In genomic region chr2:132946976-132947375, GRCm38 (mm10) we compare ENCODE assay signal across 13 mouse cellular contexts. TPM values are rescaled to one million over a fixed set of nuclear protein-coding genes. Genes with fewer than 3 reads are reported as not detected.
"Had no signal": no experiment of that assay in that cellular context is flagged by ENCODE, and none has a peak within 500 bp of the region (broad histone marks: within the 10 kb centered on the region; RNA-seq: fewer than 3 reads in every experiment).

No protein-coding gene starts in this region.

- H3K9me3 ChIP-seq: hindbrain, embryonic 15.5 days; limb, embryonic 13.5 days; midbrain, embryonic 13.5 days had no signal

- DNase-seq: layer of hippocampus, adult 9-11 months; left cerebral cortex, postnatal 4 days; lung, adult 18-20 months; right cerebral cortex, adult 18-20 months; right cerebral cortex, postnatal 25 days; thymus, postnatal 4 days had no signal

- H3K36me3 ChIP-seq: hindbrain, embryonic 15.5 days; limb, embryonic 13.5 days; midbrain, embryonic 13.5 days had no signal

- H3K27ac ChIP-seq: hindbrain, embryonic 15.5 days; limb, embryonic 13.5 days; liver, embryonic 14.5 days; midbrain, embryonic 13.5 days had no signal

- H3K4me3 ChIP-seq: hindbrain, embryonic 15.5 days; limb, embryonic 13.5 days; midbrain, embryonic 13.5 days had no signal

- ATAC-seq: midbrain, embryonic 13.5 days had no signal

- H3K4me2 ChIP-seq: hindbrain, embryonic 15.5 days; limb, embryonic 13.5 days; midbrain, embryonic 13.5 days had no signal

- H3K9ac ChIP-seq: hindbrain, embryonic 15.5 days; limb, embryonic 13.5 days; liver, embryonic 14.5 days; midbrain, embryonic 13.5 days had no signal

RNA-seq across cellular contexts. Expression of gene Fermt1, which starts 1.3 kb away (rescaled TPM):
- total RNA-seq: left cerebral cortex, postnatal 4 days; megakaryocyte progenitor cell, adult 5-6 weeks had no signal
- polyA plus RNA-seq: midbrain, embryonic 13.5 days; midbrain, postnatal 0 days; neural tube, embryonic 14.5 days had no signal
